Mouse (Mus musculus) erythroblast, embryonic 14.5 days (primary cell): ENCODE data around the gene Gm7075.

Experiments
- GATA1 ChIP-seq: IDR thresholded peaks from 2 replicates; pipeline ENCODE4 v1.6.1; 2012; ENCODE audit warnings: low read length, inconsistent platforms, mixed read lengths
- TAL1 ChIP-seq: IDR thresholded peaks from 3 replicates; pipeline ENCODE4 v1.6.1; 2012; ENCODE audit warnings: low read length, inconsistent platforms, mixed read lengths

- TF ChIP-seq TAL1 (no peak), GATA1 (no peak)
Measured at GRCm38 (mm10) chr10:63415287-63415686, 6.3 kb downstream of the Gm7075 start.
